Mouse (Mus musculus) ES-Bruce4 (cell line): ENCODE measurements around the gene Tmem242.

Experiments
- CTCF ChIP-seq: IDR thresholded peaks from one replicate; pipeline ENCODE4 v1.8.1; 2011; ENCODE audit warnings: low read depth, low read length
- POLR2A ChIP-seq: IDR thresholded peaks from one replicate; pipeline ENCODE4 v1.8.1; 2011; ENCODE audit warnings: low read length; ENCODE audit not compliant: insufficient read depth

- TF ChIP-seq CTCF = no peak
- TF ChIP-seq POLR2A = no peak
Measured at GRCm38 (mm10) chr17:5410336-5410735, 29.7 kb downstream of the Tmem242 start.
